8 mouse cellular contexts compared by ENCODE assay signal in the genomic region with DNA sequence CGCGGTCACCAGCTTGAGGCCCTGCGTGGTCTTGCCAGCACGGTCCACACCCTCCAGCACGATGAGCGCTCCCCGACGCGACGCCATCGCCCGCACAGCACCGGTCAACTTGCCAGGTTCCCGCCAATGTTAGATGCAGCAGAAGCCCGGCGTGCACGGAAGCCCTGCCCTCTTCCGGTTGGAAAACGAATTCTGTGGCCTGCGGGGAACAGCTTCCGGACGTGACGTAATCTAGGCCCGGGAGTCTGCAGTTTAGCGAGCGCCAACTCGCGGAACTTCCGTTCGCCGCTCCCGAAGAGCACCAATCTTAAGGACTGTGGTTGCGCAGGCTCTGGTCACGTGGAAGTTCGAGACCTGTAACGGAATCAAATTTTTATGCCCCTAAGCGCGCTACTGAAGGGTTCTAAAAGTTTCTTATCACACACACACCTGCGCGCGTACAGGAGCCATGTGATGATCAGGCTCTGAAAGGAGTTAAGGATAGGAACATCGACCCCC. TPM values are rescaled to one million over a fixed set of nuclear protein-coding genes. Genes with fewer than 3 reads are reported as not detected.
DNase-seq lines count a peak whose midpoint lies in the region; ATAC-seq and TF ChIP-seq lines count a peak whose summit lies in the region.

A gene (minus strand): TSS at position 194 of the 498 bp plus-strand sequence.

- peak; percentile 98 for DNase-seq in forebrain, embryonic 14.5 days (ENCODE audit: low spot score)
- peak; percentile 89 to 92 for DNase-seq in heart, postnatal 14 days
- peak; percentile 93 for DNase-seq in layer of hippocampus, adult 11-12 months (ENCODE audit: low spot score)
- peak; percentile 95 to 96 for DNase-seq in lung, adult 18-20 months
- peak; percentile 92 for DNase-seq in testis, postnatal 14 days (ENCODE audit: low spot score)

- H3K4me1 ChIP-seq in ES-Bruce4 (ENCODE audit: control insufficient read depth, insufficient read depth, low read length): peaks cover 5% of the 10 kb centered on the region
- peaks cover 23% of the 10 kb centered on the region for H3K4me1 ChIP-seq in forebrain, embryonic 14.5 days (ENCODE audit: control insufficient read depth, insufficient read depth, low read length)
- peaks cover 42% of the 10 kb centered on the region for H3K4me1 ChIP-seq in neural tube, embryonic 15.5 days

- H3K27ac ChIP-seq in ES-Bruce4 (ENCODE audit: insufficient read depth, low read length): peak within 1 kb of the TSS; percentile 91
- peak within 1 kb of the TSS; percentile 74 for H3K27ac ChIP-seq in forebrain, embryonic 14.5 days (ENCODE audit: low read depth, low read length)
- H3K27ac ChIP-seq in neural tube, embryonic 15.5 days (replicated peaks): peak within 1 kb of the TSS; percentile 78

- peak within 1 kb of the TSS; percentile 88 for H3K4me2 ChIP-seq in forebrain, embryonic 14.5 days (ENCODE audit: low read length)
- peak within 1 kb of the TSS; percentile 77 for H3K4me2 ChIP-seq in neural tube, embryonic 15.5 days

- no peaks in the 10 kb centered on the region for H3K27me3 ChIP-seq in ES-Bruce4 (ENCODE audit: control insufficient read depth, insufficient read depth, low read length, poor library complexity, severe bottlenecking)
- H3K27me3 ChIP-seq in forebrain, embryonic 14.5 days (replicated peaks; ENCODE audit: control insufficient read depth, insufficient read depth, low read length): no peaks in the 10 kb centered on the region
- no peaks in the 10 kb centered on the region for H3K27me3 ChIP-seq in neural tube, embryonic 15.5 days (replicated peaks)

- ATAC-seq in cerebellum, adult (ENCODE audit: insufficient number of reproducible peaks, low FRiP score, low TSS enrichment): peak; percentile 57
- peak; percentile 67 for ATAC-seq in forebrain, embryonic 14.5 days
- peak; percentile 64 for ATAC-seq in neural tube, embryonic 15.5 days (ENCODE audit: low FRiP score)

- WGBS in forebrain, embryonic 14.5 days: under 1% methylated on average over 42 of the region's 42 CpGs
- WGBS in neural tube, embryonic 15.5 days: under 1% methylated on average over 42 of the region's 42 CpGs

- H3K9me3 ChIP-seq in ES-Bruce4 (replicated peaks; ENCODE audit: control insufficient read depth, insufficient read depth, low read length, poor library complexity, severe bottlenecking): no peaks in the 10 kb centered on the region
- H3K9me3 ChIP-seq in forebrain, embryonic 14.5 days (replicated peaks; ENCODE audit: control insufficient read depth, low read length): no peaks in the 10 kb centered on the region
- H3K9me3 ChIP-seq in neural tube, embryonic 15.5 days (replicated peaks): no peaks in the 10 kb centered on the region

- intact Hi-C loops in heart, postnatal 14 days (cut with DNase I): loop anchor here (5.0 kb wide), 4 partner anchors 49 to 289 kb away; a partner anchor contains a TSS

- peaks cover 37% of the 10 kb centered on the region for H3K36me3 ChIP-seq in ES-Bruce4 (ENCODE audit: control insufficient read depth, insufficient read depth, low read length, poor library complexity, severe bottlenecking)
- peaks cover 37% of the 10 kb centered on the region for H3K36me3 ChIP-seq in forebrain, embryonic 14.5 days (ENCODE audit: control insufficient read depth, insufficient read depth, low read length)
- H3K36me3 ChIP-seq in neural tube, embryonic 15.5 days: peaks cover 29% of the 10 kb centered on the region

- peak; percentile 11 for TF ChIP-seq CTCF in ES-Bruce4 (IDR thresholded peaks at IDR 0.05; ENCODE audit: low read depth, low read length)

- TF ChIP-seq POLR2A in ES-Bruce4 (IDR thresholded peaks at IDR 0.05; ENCODE audit: insufficient read depth, low read length): peak; percentile 38

- no peak for TF ChIP-seq EP300 in ES-Bruce4 (IDR thresholded peaks at IDR 0.05; ENCODE audit: insufficient read depth, low read depth, low read length)

- peak within 1 kb of the TSS; percentile 90 for H3K9ac ChIP-seq in ES-Bruce4 (ENCODE audit: low read depth, poor library complexity, severe bottlenecking)
- H3K9ac ChIP-seq in forebrain, embryonic 14.5 days (ENCODE audit: low read length): peak within 1 kb of the TSS; percentile 79
- peak within 1 kb of the TSS; percentile 66 for H3K9ac ChIP-seq in neural tube, embryonic 15.5 days (replicated peaks)

- H3K4me3 ChIP-seq in ES-Bruce4 (ENCODE audit: low read depth, low read length): peak within 1 kb of the TSS; percentile 87
- peak within 1 kb of the TSS; percentile 76 for H3K4me3 ChIP-seq in forebrain, embryonic 14.5 days (ENCODE audit: low read depth, low read length)
- peak within 1 kb of the TSS; percentile 91 for H3K4me3 ChIP-seq in neural tube, embryonic 15.5 days (replicated peaks)

RNA-seq across cellular contexts. Expression of the gene that starts here (rescaled TPM):
- polyA plus RNA-seq in ES-Bruce4 (2011; ENCODE audit: insufficient read depth, insufficient read length, low read depth, missing spikeins): 179 and 191 TPM in 2 replicates
- polyA plus RNA-seq in forebrain, embryonic 14.5 days (2014; fragmentation: Nextera tagmentation; extraction: Ambion mirVana): 173 and 185 TPM in 2 replicates
- 10 to 100 TPM; 33.0 to 33.9 TPM for total RNA-seq in heart, postnatal 14 days (2021)
- 146 and 174 TPM in 2 replicates for polyA plus RNA-seq in neural tube, embryonic 15.5 days (2015; fragmentation: Nextera tagmentation; extraction: Ambion mirVana)

Comparison
In these comparisons a context has a peak if more than half of its experiments do, and no peak if none do; other contexts are left out.
1. Peak in every context shown above with its lines: DNase-seq, ATAC-seq, H3K4me3 ChIP-seq and H3K27ac ChIP-seq.